Mouse (Mus musculus): Measurements from ENCODE around the gene Rere.
"Not testable (repeated sequence)": the region's sequence is repeated elsewhere in the genome, so short reads cannot be mapped to it uniquely, and the experiment has no call there.

Gene Rere

GRCm38 (mm10) chr4:150509026-150509712 is 227.7 kb downstream of the Rere start:
- no peak for DNase-seq (ENCODE audit: low spot score in 2 of 2)

DNA sequence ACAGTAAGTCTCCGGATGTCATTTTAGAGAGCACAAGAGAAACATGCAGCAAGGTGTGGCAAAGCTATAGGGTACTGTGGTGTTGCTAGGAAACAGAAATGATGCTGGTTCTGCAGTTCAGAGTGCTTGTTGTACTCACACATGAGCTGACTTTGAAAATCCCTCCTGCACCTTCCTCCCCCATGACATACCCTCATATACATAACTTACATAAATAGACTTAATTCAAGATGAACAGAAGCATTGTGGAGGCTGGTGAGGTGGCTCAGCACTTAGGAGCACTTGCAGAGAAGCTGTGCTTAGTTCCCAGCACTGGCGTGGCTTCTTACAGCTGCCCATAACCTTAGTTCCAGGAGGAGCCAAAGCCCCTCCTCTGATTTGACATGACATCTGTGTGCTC is 228.6 kb downstream of the Rere start:
- no peak for DNase-seq (ENCODE audit: low spot score in 2 of 2)

- not testable (repeated sequence) for DNase-seq (ENCODE audit: low spot score in 2 of 2)
Observed at GRCm38 (mm10) chr4:150513387-150513786, 231.9 kb downstream of the Rere start.

- no peak for DNase-seq (ENCODE audit: low spot score in 2 of 2)
Observed at GRCm38 (mm10) chr4:150516201-150516600, 234.8 kb downstream of the Rere start.

GRCm38 (mm10) chr4:150517381-150517780 is 235.9 kb downstream of the Rere start:
- no peak for DNase-seq (ENCODE audit: low spot score in 2 of 2)

DNA sequence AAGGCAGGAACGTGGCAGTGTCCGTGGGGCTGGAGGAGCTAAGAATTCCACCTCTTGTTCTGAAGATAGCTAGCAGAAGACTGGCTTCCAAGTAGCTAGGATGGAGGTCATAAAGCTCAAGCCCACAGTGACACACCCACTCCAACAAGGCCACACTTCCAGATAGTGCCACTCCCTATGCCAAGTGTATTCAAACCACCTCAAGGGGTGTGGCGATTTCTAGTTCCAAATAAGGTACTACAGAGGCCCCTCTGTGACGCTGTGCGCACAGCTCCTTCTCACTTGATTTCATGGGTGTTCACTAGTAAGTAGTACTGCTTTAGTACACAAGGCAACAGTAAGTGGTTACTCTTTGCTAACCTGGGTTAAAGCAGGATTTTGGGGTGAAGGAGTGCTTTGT is 237.4 kb downstream of the Rere start:
- DNase-seq (ENCODE audit: low spot score in 2 of 2), result no peak

GRCm38 (mm10) chr4:150520069-150520468 is 238.6 kb downstream of the Rere start:
- no peak for DNase-seq (ENCODE audit: low spot score in 2 of 2)

- no peak for DNase-seq (ENCODE audit: low spot score in 2 of 2)
Observed at GRCm38 (mm10) chr4:150522425-150522824, 241.0 kb downstream of the Rere start.

DNA sequence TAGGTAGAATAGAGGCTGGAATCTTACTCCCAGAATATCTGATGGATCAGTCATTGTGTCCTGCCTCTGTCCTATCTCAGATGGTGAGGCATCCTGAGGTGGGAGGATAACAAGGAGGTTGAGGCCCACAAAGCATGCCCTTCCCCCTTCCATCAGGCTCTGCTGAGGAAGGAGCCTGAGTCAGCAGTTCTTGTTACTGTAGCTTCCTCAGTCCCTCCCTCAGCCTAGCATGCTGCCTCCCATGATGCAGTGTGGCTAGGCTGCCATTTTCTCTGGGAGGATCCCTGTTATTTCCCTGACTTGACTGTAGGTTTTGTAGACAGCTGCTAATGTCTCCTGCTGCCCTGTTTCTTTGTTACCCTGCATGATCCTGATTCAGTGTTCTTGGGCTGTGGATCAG is 241.9 kb downstream of the Rere start:
- DNase-seq (ENCODE audit: low spot score in 2 of 2), result no peak

GRCm38 (mm10) chr4:150526269-150526668 is 244.8 kb downstream of the Rere start:
- no peak for DNase-seq (ENCODE audit: low spot score in 2 of 2)

DNA sequence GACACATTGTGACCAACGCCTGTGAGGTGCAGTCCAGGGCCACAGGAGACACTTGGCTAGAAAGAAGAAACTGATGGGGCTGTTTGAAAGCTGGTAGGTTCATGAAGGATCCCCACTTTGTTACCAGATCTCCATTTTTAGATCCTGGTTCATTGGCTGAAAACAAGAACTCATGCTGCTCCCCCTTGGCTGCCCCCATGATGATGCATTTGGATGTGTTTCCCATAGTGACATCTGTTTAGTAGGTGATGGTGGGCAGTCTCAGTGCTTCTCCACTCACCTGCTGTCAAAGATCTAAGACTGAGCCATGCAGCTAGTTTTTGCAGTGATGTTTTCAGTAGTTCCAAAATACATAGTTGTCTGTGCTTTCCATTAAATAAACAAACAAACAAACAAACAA is 247.0 kb downstream of the Rere start:
- no peak for DNase-seq (ENCODE audit: low spot score in 2 of 2)

- DNase-seq (ENCODE audit: low spot score in 2 of 2), result no peak
Observed at GRCm38 (mm10) chr4:150528846-150529245, 247.4 kb downstream of the Rere start.

- DNase-seq (ENCODE audit: low spot score in 2 of 2), result no peak
Observed at GRCm38 (mm10) chr4:150531869-150532268, 250.4 kb downstream of the Rere start.

DNA sequence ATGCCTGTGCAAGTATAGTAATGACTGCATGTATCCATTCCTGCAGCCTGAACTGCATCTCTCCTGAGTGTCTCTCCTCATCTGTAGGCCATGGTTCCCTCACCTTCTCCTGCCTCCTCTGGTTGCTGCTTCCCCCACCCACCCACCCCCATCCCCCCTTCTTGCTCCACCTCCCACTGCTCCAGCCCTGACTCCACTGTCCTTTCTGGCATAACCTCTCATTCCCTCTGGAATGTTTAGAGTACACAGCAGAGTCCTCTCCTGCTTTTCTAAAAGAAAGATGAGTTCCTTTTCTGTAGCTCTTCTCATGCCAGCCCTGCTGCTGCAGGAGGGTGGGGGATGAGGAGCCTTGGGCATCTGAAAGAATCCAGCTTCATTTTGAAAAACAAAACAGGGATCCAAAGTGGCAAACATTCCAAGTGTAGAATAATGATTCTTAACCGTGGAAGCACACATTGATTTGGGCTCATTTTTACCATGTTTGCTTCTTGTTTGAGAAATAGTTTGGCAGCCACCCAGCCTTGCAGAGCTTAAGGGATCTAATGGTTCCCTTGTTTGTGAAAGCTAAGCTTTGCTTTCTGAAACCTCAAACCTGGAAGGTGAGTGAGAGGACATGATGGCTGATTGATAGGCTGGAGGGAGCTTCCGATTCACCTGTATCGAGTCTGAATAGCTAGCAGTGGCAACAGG is 255.5 kb downstream of the Rere start:
- DNase-seq (ENCODE audit: low spot score in 2 of 2), result no peak

GRCm38 (mm10) chr4:150539846-150540245 is 258.4 kb downstream of the Rere start:
- no peak for DNase-seq (ENCODE audit: low spot score in 2 of 2)

- no peak for DNase-seq (ENCODE audit: low spot score in 2 of 2)
Observed at GRCm38 (mm10) chr4:150540392-150541094, 259.1 kb downstream of the Rere start.

DNA sequence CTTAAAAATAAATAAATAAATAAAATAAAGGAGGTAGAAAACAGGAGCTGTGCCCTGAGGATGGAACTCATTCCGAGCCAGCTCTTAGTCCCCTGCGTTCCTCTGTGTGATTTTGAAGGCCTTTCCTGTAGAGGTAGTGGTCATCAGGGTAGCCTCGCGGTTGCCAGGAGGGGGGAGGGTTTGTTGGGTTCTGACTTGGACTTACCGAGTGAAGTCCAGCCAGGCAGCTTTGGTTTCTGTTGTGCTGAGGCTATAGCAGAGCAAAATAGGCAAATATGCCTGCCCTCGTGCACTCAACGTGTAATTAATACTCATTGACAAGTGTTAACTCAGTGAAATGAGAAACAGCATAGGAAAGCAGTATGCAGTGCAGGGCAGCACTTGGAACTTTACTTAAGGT is 262.8 kb downstream of the Rere start:
- no peak for DNase-seq (ENCODE audit: low spot score in 2 of 2)

GRCm38 (mm10) chr4:150544652-150545258 is 263.3 kb downstream of the Rere start:
- peak in 1 of 2 experiments; percentile 49 for DNase-seq (ENCODE audit: low spot score in 2 of 2)

- DNase-seq (ENCODE audit: low spot score in 2 of 2), result no peak
Observed at GRCm38 (mm10) chr4:150545775-150546174, 264.3 kb downstream of the Rere start.

DNA sequence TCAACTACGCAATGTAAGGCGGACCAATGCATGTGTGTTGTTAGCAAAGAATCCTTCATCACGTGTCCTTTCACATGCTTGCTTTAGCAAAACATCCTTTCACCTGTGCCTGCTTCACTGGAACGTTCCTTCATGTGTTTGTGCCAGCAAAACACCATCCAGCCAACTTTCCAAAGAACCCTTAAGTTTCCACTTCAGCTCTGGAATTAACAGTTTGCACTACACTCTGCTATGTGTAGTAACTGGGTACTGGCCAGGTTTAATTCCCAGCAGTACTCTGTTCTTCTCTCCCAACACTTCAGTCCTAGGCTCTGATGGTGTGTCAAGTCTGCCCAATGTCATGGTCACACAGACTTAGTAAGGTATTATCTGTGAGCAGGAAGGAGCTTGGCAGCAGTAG is 264.9 kb downstream of the Rere start:
- DNase-seq (ENCODE audit: low spot score in 2 of 2), result not testable (repeated sequence)

- DNase-seq (ENCODE audit: low spot score in 2 of 2), result no peak
Observed at GRCm38 (mm10) chr4:150549393-150549792, 267.9 kb downstream of the Rere start.

DNA sequence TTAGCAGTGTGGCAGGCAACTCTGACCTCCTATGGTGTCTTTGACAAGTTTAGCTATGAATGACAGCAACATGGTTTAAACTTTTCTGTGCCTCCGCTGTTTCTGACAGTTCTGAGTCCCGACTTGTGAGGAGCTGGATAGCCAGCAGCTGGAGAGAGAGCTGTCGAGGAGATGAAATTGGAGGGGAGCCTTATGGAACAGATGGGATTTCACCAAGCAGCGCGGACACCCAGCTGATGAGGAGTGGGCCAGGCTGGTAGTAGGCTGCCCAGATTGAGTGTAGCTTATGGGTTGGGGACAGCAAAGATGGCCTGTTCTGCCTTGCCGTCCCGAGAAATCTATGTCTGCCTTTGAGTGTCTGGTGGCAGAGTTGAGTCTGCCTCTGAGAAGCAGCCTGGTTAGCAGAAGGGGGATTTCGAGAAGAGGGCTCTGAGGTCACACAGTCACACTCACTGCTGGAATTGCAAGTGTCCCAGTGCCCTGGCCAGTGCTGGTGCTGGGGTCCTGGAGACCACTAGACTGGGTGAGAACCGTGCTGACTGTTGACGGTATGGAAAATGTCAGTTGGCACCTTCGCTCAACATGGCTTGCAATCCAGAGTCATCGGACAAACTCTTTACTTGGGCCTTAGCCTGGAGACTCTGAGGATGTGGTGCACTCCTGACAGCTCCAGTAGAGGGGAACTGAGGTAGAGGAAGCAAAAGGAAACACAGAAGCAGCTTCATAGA is 268.7 kb downstream of the Rere start:
- peak; percentile 51 to 68 for DNase-seq (ENCODE audit: low spot score in 2 of 2)
